Mouse (Mus musculus) embryonic facial prominence, embryonic 14.5 days (tissue): ENCODE data around the gene Cpvl. TPM values are rescaled to one million over a fixed set of nuclear protein-coding genes. Genes with fewer than 3 reads are reported as not detected.

Experiments
- ATAC-seq: fragments of 200-750 bp; cut with Nextera tagmentation; 2 replicates; pipeline ENCODE4 v1.8.0; 2017; ENCODE audit warnings: low read depth, moderate number of reproducible peaks, moderate TSS enrichment
- DNase-seq: peaks from one replicate; pipeline ENCODE4 v3.0.0-alpha.2; 2015; ENCODE audit warnings: low spot score
- H3K27ac ChIP-seq: fragments of 300-500 bp; sonication (generic); replicated peaks from 2 replicates; pipeline ENCODE4 v1.5.1; 2014; ENCODE audit warnings: low read depth, mild to moderate bottlenecking, low read length, moderate library complexity
- H3K27me3 ChIP-seq: fragments of 300-500 bp; sonication (generic); replicated peaks from 2 replicates; pipeline ENCODE4 v1.6.1; 2014; ENCODE audit warnings: low read length; ENCODE audit not compliant: control insufficient read depth, insufficient read depth
- H3K36me3 ChIP-seq: fragments of 300-500 bp; sonication (generic); 2 replicates; pipeline ENCODE4 v1.6.1; 2014; ENCODE audit warnings: low read length, mixed read lengths; ENCODE audit not compliant: control insufficient read depth, insufficient read depth
- H3K4me1 ChIP-seq: fragments of 300-500 bp; sonication (generic); 2 replicates; pipeline ENCODE4 v1.6.1; 2014; ENCODE audit warnings: antibody characterized with exemption, low read length; ENCODE audit not compliant: control insufficient read depth, insufficient read depth
- H3K4me2 ChIP-seq: fragments of 300-500 bp; sonication (generic); 2 replicates; pipeline ENCODE4 v1.6.1; 2014; ENCODE audit warnings: low read depth, mild to moderate bottlenecking, low read length, moderate library complexity, mixed read lengths
- H3K4me3 ChIP-seq: fragments of 300-500 bp; sonication (generic); 2 replicates; pipeline ENCODE4 v1.5.1; 2014; ENCODE audit warnings: low read depth, mild to moderate bottlenecking, low read length
- H3K9ac ChIP-seq: fragments of 300-500 bp; sonication (generic); 2 replicates; pipeline ENCODE4 v1.6.1; 2014; ENCODE audit warnings: low read depth, mild to moderate bottlenecking, low read length, moderate library complexity, mixed read lengths
- H3K9me3 ChIP-seq: fragments of 300-500 bp; sonication (generic); 2 replicates; pipeline ENCODE4 v1.6.1; 2016; ENCODE audit warnings: low read length; ENCODE audit not compliant: control insufficient read depth
- WGBS: fragments of 180-500 bp; shearing (Covaris S2); extraction: QIAGEN DNeasy Blood & Tissue Kit; methylation state at CpG from one replicate; pipeline ENCODE4 v1.1.7; 2014; 5-methylcytosine and 5-hydroxymethylcytosine counted together
- polyA plus RNA-seq: library from polyadenylated mRNA; unstranded; fragments of >200 nt; fragmentation: Nextera tagmentation; extraction: Ambion mirVana; gene quantifications from 2 replicates; pipeline ENCODE4 v1.2.1, GENCODE M21; 2014

Cpvl gene
- polyA plus RNA-seq = not detected in 2 replicates

DNA sequence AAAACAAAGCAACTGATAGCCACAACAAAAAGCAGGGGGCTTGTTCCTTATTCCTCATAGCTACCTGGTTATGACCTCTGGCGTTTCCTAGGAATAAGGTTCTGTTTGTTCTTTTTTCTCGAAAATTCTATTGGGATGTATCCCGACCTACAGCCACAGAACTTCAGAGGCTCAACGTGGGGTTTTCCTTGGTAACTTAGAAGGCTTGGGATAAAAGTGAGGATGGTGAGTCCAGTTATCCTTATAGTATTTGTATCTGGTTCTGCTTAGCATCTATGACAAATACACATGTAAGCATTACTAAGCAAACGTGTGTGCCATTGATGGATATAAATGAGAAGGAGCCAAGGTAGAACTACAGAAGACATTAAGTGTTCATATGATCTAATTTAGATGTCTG, at the start of gene Cpvl:
Gene Cpvl, minus strand, starts transcription at position 101 of the 400 bp plus-strand sequence.
- H3K9ac ChIP-seq = no peak within 1 kb of the TSS
- H3K4me2 ChIP-seq = no peak within 1 kb of the TSS
- no peak within 1 kb of the TSS for H3K4me3 ChIP-seq
- no peaks in the 10 kb centered on the region for H3K36me3 ChIP-seq
- no peaks in the 10 kb centered on the region for H3K27me3 ChIP-seq
- H3K4me1 ChIP-seq = peaks cover 10% of the 10 kb centered on the region
- H3K27ac ChIP-seq = no peak within 1 kb of the TSS
- WGBS = 79% methylated on average over 5 of the region's 5 CpGs
- ATAC-seq (no peak), DNase-seq (no peak)
- no peaks in the 10 kb centered on the region for H3K9me3 ChIP-seq

DNA sequence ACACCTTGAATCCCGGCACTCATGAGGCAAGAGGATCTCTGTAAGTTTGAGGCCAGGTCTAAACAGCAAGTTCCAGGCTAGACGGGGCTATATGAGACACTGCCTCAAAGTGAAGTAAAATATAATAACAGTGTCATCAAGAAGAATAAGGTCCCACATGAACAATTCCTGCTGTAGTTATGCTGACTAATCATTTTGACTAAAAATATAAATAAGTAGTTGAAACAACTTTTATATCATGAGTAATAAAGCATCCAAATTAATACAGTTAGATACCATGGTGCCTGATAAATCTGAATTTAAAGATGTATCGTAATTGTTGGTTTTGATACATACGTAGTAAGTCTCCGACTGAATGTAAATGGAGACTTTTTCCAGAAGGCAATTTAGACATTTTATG, 45.4 kb upstream of the Cpvl start:
- no peak overlapping the region for H3K9ac ChIP-seq
- no peaks in the 10 kb centered on the region for H3K4me1 ChIP-seq
- H3K27me3 ChIP-seq = no peaks in the 10 kb centered on the region
- no peaks in the 10 kb centered on the region for H3K9me3 ChIP-seq
- H3K27ac ChIP-seq = no peak overlapping the region
- no peak overlapping the region for H3K4me3 ChIP-seq
- ATAC-seq = no peak
- no peak overlapping the region for H3K4me2 ChIP-seq
- 88% methylated on average over 5 of the region's 5 CpGs for WGBS
- no peaks in the 10 kb centered on the region for H3K36me3 ChIP-seq
- no peak for DNase-seq

DNA sequence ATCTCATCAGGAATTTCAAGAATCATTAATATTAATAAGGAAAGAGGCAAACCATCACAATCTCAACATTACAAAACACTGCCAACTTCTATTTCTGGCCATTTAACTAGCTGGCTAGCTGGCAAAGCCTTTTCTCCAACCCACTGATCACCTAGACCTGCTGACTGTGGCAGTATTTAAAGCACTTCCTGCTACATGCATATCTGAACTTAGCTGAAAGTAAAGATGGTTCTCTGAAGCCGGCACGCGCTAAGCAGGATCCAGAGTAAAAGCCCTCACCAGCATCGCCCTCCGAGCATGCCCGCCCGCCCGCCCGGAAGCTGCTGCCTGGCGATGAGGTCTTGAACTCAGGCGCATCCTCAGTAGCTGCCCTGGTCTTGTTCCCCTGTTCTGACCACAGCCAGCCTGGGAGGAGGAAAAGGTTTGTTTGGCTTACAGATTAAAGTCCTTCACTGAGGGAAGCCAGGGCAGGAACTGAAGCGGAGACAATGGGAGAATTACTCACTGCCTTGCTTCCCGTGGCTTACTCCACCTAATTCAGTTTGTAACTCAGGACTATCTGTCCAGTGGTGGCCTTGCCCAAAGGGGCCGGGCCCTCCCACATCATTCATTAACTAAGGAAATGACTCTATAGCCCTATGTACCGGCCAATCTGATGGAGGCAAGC, 42.8 kb upstream of the Cpvl start:
- Histone ChIP-seq H3K9me3 (no peaks in the 10 kb centered on the region), H3K36me3 (no peaks in the 10 kb centered on the region), H3K4me1 (no peaks in the 10 kb centered on the region), H3K4me2 (no peak overlapping the region), H3K27ac (no peak overlapping the region), H3K27me3 (no peaks in the 10 kb centered on the region), H3K9ac (no peak overlapping the region), H3K4me3 (no peak overlapping the region)
- ATAC-seq (no peak), DNase-seq (no peak)
- 61% methylated on average over 15 of the region's 15 CpGs for WGBS

DNA sequence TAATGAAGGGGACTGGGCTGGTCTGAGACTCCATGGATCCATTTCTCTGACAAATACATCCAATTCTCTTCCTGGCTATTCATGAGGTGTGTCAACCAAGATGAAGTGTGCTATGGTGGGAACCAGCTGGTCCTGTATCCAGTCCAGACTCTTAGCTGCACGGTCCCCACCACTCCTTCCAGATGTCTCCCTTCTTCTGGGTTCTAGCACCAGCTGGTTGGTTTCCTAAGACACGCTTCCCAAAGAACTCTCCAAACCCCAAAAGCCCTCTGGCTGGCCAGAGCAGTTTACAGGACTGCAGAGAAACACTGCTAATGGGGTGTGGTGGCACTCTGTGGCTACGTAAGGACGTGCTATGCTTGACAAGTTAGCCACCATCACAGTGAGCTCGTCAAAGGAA, 40.4 kb upstream of the Cpvl start:
- Histone ChIP-seq H3K4me2 (no peak overlapping the region), H3K36me3 (no peaks in the 10 kb centered on the region), H3K4me3 (no peak overlapping the region), H3K9ac (no peak overlapping the region), H3K9me3 (no peaks in the 10 kb centered on the region), H3K27ac (no peak overlapping the region), H3K4me1 (no peaks in the 10 kb centered on the region), H3K27me3 (no peaks in the 10 kb centered on the region)
- DNase-seq (no peak), ATAC-seq (no peak)
- WGBS = 76% methylated on average over 5 of the region's 5 CpGs

DNA sequence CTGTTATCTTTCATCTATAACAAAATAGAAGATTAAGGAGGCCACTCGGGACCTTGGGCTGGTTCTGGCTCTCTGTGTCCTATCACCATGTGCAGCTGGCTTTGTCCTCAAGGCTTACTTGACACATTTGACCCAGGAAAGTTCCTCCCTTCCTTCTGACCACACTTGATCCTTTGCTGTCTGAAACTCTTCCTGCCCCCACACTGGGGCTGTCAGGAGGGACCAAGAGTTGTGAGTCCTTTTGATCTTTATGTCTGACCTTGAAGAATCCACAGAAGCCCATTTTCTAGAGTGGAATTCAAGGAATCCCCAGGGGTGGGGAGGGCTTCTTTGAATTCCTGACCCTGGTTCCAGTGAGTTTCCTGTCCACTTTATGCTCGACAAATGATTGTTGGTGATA, 39.6 kb upstream of the Cpvl start:
- Histone ChIP-seq H3K4me2 (no peak overlapping the region), H3K36me3 (no peaks in the 10 kb centered on the region), H3K9me3 (no peaks in the 10 kb centered on the region), H3K9ac (no peak overlapping the region), H3K4me1 (no peaks in the 10 kb centered on the region), H3K27me3 (no peaks in the 10 kb centered on the region), H3K27ac (no peak overlapping the region), H3K4me3 (no peak overlapping the region)
- no peak for DNase-seq
- WGBS = 40% methylated on average over 2 of the region's 2 CpGs
- no peak for ATAC-seq

DNA sequence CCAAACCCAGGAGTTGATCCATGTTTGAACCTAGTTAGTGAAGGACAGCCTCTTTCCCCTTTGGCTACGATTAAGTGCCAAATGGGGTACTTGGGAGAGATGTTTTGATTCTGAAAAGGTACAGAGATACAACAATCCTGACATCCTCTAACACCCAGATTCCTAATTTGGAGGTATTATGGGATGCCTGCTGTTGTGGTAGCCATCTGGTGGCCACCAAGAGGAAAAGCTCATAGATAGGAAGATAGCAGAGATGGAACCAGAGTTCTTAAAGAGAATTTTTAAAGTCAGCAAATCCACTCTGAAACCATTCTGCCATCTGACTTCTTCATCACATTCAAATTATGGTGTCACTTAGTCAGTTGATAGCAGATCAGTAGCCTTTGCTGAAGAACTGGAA, 33.7 kb upstream of the Cpvl start:
- Histone ChIP-seq H3K9me3 (no peaks in the 10 kb centered on the region), H3K4me1 (peaks cover 5% of the 10 kb centered on the region; the same call in 1 of the 2 replicates), H3K27me3 (no peaks in the 10 kb centered on the region), H3K4me2 (no peak overlapping the region), H3K9ac (no peak overlapping the region), H3K4me3 (no peak overlapping the region), H3K36me3 (no peaks in the 10 kb centered on the region), H3K27ac (no peak overlapping the region)
- DNase-seq = no peak
- 85% methylated on average over 1 of the region's 1 CpGs for WGBS
- no peak for ATAC-seq

DNA sequence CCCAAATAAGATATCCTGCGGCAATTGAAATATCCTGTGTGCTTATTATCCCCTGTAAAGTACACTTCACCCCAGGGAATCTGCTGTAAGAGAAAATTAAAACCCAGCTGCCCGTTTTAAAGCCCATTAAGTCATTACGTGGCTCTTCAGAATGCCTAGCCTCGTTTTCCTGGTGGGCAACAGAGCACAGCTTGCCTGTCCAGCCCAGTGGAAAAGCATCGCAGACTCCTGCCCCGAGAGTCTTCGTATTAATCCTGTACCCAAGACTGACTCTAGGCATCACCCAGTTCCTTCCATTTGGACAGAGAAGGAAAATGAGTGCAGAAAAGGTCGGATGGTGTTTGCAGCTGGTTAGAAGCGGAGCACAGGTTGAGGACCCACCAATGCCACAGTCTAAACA, 31.9 kb upstream of the Cpvl start:
- Histone ChIP-seq H3K4me3 (no peak overlapping the region), H3K4me1 (peaks cover 5% of the 10 kb centered on the region; the same call in 1 of the 2 replicates), H3K27ac (no peak overlapping the region), H3K4me2 (no peak overlapping the region), H3K27me3 (no peaks in the 10 kb centered on the region), H3K9me3 (no peaks in the 10 kb centered on the region), H3K9ac (no peak overlapping the region), H3K36me3 (no peaks in the 10 kb centered on the region)
- ATAC-seq (no peak), DNase-seq (peak; percentile 36)
- 53% methylated on average over 9 of the region's 9 CpGs for WGBS

DNA sequence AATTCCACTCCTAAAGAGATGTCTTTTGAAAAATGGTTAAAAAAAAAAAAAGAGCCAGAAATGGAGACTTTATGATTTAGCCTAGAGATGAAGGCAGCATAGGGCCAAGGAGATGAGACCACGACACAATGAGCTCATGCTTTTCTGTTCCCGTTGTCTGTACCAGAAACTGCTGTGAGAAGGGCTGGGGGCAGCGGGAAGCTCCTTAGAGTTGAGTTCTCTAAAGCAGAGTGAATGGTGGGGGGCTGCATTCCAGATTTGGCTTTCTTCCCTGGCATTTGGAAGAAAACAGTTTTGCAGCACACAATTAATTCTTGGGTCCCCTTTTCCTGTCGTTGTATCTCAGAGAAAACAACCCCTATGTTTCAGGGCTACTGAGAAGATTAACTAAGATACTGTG, 30.8 kb upstream of the Cpvl start:
- H3K4me2 ChIP-seq = no peak overlapping the region
- peaks cover 5% of the 10 kb centered on the region; the same call in 1 of the 2 replicates for H3K4me1 ChIP-seq
- H3K27ac ChIP-seq = no peak overlapping the region
- DNase-seq (no peak), ATAC-seq (no peak)
- no peaks in the 10 kb centered on the region for H3K9me3 ChIP-seq
- H3K27me3 ChIP-seq = no peaks in the 10 kb centered on the region
- 37% methylated on average over 4 of the region's 4 CpGs for WGBS
- H3K36me3 ChIP-seq = no peaks in the 10 kb centered on the region
- no peak overlapping the region for H3K9ac ChIP-seq
- H3K4me3 ChIP-seq = no peak overlapping the region

DNA sequence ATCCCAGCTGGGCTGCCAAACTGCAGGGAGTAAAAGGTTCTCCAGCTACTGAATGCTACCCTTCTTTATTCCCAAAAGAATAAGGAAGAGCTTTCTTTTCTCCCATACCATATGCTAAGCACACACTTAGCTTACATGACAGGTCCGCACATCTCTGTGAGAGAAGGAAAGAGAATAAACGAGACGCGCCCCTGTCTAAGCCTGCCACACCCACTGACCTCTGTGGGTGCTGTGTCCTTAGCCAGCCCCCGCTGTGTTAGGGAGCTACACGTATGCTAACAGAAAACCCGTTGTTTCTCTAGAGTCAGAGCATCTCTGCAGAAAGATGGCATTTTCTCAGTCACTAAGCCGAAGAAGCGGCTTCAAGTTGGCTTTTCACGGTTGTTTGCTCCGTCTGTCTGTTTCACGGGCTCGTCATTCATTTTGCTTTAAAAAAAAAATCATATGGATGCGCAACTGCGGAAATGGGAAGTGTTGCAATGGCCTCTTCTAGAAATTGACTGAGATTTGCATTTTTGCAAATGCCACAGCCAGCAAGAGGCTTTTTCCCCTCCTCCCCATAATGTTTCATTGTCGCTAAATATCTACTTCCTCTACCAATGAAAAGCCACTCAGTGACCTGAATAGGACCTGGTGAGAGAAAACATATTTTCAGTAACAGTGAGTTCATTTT, 30.1 kb upstream of the Cpvl start:
- no peak for ATAC-seq
- H3K27me3 ChIP-seq = no peaks in the 10 kb centered on the region
- H3K4me3 ChIP-seq = no peak overlapping the region
- no peak overlapping the region for H3K4me2 ChIP-seq
- no peak overlapping the region for H3K9ac ChIP-seq
- WGBS = 68% methylated on average over 16 of the region's 16 CpGs
- H3K36me3 ChIP-seq = no peaks in the 10 kb centered on the region
- H3K27ac ChIP-seq = no peak overlapping the region
- DNase-seq = no peak
- no peaks in the 10 kb centered on the region for H3K9me3 ChIP-seq
- peaks cover 5% of the 10 kb centered on the region; the same call in 1 of the 2 replicates for H3K4me1 ChIP-seq
